Mouse (Mus musculus) G1E (cell line): ENCODE results near the gene Hltf.

Experiments used
- CTCF ChIP-seq: IDR thresholded peaks from 2 replicates; pipeline ENCODE4 v1.5.1; 2012; ENCODE audit warnings: low read depth, low read length, inconsistent platforms, mixed read lengths
- GATA1 ChIP-seq: IDR thresholded peaks from 2 replicates; pipeline ENCODE4 v1.6.1; 2012; ENCODE audit warnings: borderline replicate concordance, low read length, inconsistent platforms, mixed read lengths

- no peak for TF ChIP-seq CTCF
- TF ChIP-seq GATA1, result no peak
Observed at GRCm38 (mm10) chr3:20132731-20133130, 75.1 kb downstream of the Hltf start.
